ENCODE assay signal across 9 mouse cellular contexts in the genomic region with DNA sequence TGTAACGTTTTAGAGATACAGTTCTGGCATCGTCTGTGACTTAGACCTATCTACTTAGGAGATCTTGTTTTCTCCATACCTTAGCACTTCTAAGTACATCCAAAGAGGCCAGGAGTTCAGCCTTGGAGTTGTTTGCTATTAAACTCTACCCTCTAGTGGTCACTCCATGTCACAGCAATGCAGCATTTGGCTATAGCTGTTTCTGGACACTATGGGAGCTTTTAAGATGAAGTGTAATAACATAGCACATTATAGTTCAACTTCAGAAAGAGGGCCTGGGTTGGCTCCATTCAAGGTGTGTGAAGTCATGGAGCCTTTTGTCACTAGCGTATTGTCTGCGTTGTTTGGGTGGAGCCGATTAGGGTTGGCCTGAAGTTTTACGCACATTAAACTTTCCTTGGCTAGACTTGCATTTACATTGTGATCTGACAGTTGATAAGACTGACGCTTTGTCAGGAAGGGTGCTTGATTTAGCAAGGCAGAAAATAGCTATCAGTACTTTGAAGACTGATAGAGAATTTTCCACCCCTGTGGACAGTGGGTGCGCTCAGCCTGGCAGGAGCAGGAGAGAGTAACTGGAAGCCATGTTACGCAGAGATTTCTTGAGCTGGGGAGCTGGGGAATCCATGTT.
A peak's percentile ranks its signal among the peaks of the same experiment; 100 is the strongest.
DNase-seq lines count a peak whose midpoint lies in the region; ATAC-seq and TF ChIP-seq lines count a peak whose summit lies in the region.
"Had no signal": no experiment of that assay in that cellular context is flagged by ENCODE, and none has a peak within 500 bp of the region (broad histone marks: within the 10 kb centered on the region; RNA-seq: fewer than 3 reads in every experiment).

No protein-coding gene starts in this region.

- H3K79me2 ChIP-seq in C2C12 (ENCODE audit: control insufficient read depth, insufficient read depth), result peaks cover 85% of the 10 kb centered on the region

- TF ChIP-seq POLR2A in cortical plate, adult 2 months (IDR thresholded peaks at IDR 0.05; ENCODE audit: extremely low read depth, insufficient read depth, low read length), result no peak

- H3ac ChIP-seq in C2C12 (ENCODE audit: control insufficient read depth, insufficient read length, low read depth), result no peak overlapping the region

- TF ChIP-seq CTCF in C2C12 (IDR thresholded peaks at IDR 0.05; ENCODE audit: control insufficient read depth, insufficient read depth, insufficient read length), result peak; percentile 45
- peak; percentile 73 for TF ChIP-seq CTCF in cortical plate, adult 2 months (IDR thresholded peaks at IDR 0.05; ENCODE audit: extremely low read depth, insufficient read depth, low read length)

- H3K4me1 ChIP-seq in hindbrain, embryonic 11.5 days (replicated peaks; ENCODE audit: control insufficient read depth, insufficient read depth, low read length), result peaks cover 5% of the 10 kb centered on the region; the same call in 1 of the 2 replicates
- H3K4me1 ChIP-seq in hindbrain, embryonic 10.5 days (replicated peaks), result peaks cover 33% of the 10 kb centered on the region
- peaks cover 9% of the 10 kb centered on the region for H3K4me1 ChIP-seq in cortical plate, adult 2 months (ENCODE audit: control insufficient read depth, insufficient read depth, low read length)
- peaks cover 28% of the 10 kb centered on the region for H3K4me1 ChIP-seq in kidney, embryonic 16.5 days (ENCODE audit: insufficient read depth, low read length)

- no peak overlapping the region for H3K27ac ChIP-seq in hindbrain, embryonic 11.5 days (ENCODE audit: low read depth, low read length)
- H3K27ac ChIP-seq in hindbrain, embryonic 10.5 days, result no peak overlapping the region
- no peak overlapping the region for H3K27ac ChIP-seq in cortical plate, adult 2 months (ENCODE audit: insufficient read depth, low read length)
- H3K27ac ChIP-seq in kidney, embryonic 16.5 days (ENCODE audit: low read length), result no peak overlapping the region
- H3K27ac ChIP-seq: liver, embryonic 13.5 days had no signal

- no peak overlapping the region for H3K4me2 ChIP-seq in hindbrain, embryonic 11.5 days (replicated peaks; ENCODE audit: low read depth, low read length)
- no peak overlapping the region for H3K4me2 ChIP-seq in kidney, embryonic 16.5 days (replicated peaks; ENCODE audit: low read depth, low read length)
- H3K4me2 ChIP-seq: liver, embryonic 13.5 days had no signal

- H3K79me3 ChIP-seq in C2C12 (ENCODE audit: low read depth), result peaks cover 49% of the 10 kb centered on the region

- H3K9ac ChIP-seq in hindbrain, embryonic 11.5 days (ENCODE audit: low read depth, low read length), result no peak overlapping the region
- H3K9ac ChIP-seq in kidney, embryonic 16.5 days (replicated peaks; ENCODE audit: low read length), result no peak overlapping the region
- H3K9ac ChIP-seq: liver, embryonic 13.5 days had no signal

- H3K36me3 ChIP-seq in hindbrain, embryonic 11.5 days (ENCODE audit: control insufficient read depth, insufficient read depth, low read length), result no peaks in the 10 kb centered on the region
- no peaks in the 10 kb centered on the region for H3K36me3 ChIP-seq in hindbrain, embryonic 10.5 days
- H3K36me3 ChIP-seq in C2C12 (ENCODE audit: control insufficient read depth, insufficient read depth), result no peaks in the 10 kb centered on the region
- H3K36me3 ChIP-seq in kidney, embryonic 16.5 days (ENCODE audit: insufficient read depth, low read length), result no peaks in the 10 kb centered on the region
- H3K36me3 ChIP-seq: liver, embryonic 13.5 days had no signal

- H3K27me3 ChIP-seq in hindbrain, embryonic 11.5 days (ENCODE audit: control insufficient read depth, insufficient read depth, low read length), result no peaks in the 10 kb centered on the region
- no peaks in the 10 kb centered on the region for H3K27me3 ChIP-seq in hindbrain, embryonic 10.5 days (ENCODE audit: insufficient read depth, poor library complexity, severe bottlenecking)
- H3K27me3 ChIP-seq in C2C12 (ENCODE audit: control insufficient read depth, insufficient read depth, insufficient read length), result no peaks in the 10 kb centered on the region
- H3K27me3 ChIP-seq in kidney, embryonic 16.5 days (ENCODE audit: insufficient read depth, low read length), result no peaks in the 10 kb centered on the region
- H3K27me3 ChIP-seq: liver, embryonic 13.5 days had no signal

- ATAC-seq in hindbrain, embryonic 11.5 days (ENCODE audit: low FRiP score), result no peak
- ATAC-seq in kidney, embryonic 16.5 days (ENCODE audit: low FRiP score, low TSS enrichment), result peak; percentile 16; the same call in 1 of the 2 replicates
- peak; percentile 86 for ATAC-seq in megakaryocyte progenitor cell, adult 5-6 weeks (replicated peaks; ENCODE audit: poor library complexity)

- no peak overlapping the region for H3K4me3 ChIP-seq in hindbrain, embryonic 11.5 days (ENCODE audit: low read depth, low read length)
- H3K4me3 ChIP-seq in hindbrain, embryonic 10.5 days, result no peak overlapping the region
- H3K4me3 ChIP-seq in C2C12 (ENCODE audit: insufficient read depth, poor library complexity, severe bottlenecking), result no peak overlapping the region
- no peak overlapping the region for H3K4me3 ChIP-seq in cortical plate, adult 2 months (ENCODE audit: insufficient read depth, low read length)
- H3K4me3 ChIP-seq in kidney, embryonic 16.5 days (ENCODE audit: low read length), result no peak overlapping the region
- H3K4me3 ChIP-seq: liver, embryonic 13.5 days had no signal

- DNase-seq in hindbrain, embryonic 11.5 days (ENCODE audit: low spot score), result peak; percentile 71
- no peak for DNase-seq in hindbrain, embryonic 10.5 days (ENCODE audit: low spot score)
- peak; percentile 87 for DNase-seq in NIH3T3 (ENCODE audit: low read depth)
- no peak for DNase-seq in ovary, postnatal 36 days (ENCODE audit: low spot score)
- DNase-seq: liver, embryonic 13.5 days had no signal

- H3K9me3 ChIP-seq in hindbrain, embryonic 11.5 days (ENCODE audit: control insufficient read depth, low read length), result no peaks in the 10 kb centered on the region
- H3K9me3 ChIP-seq in hindbrain, embryonic 10.5 days, result no peaks in the 10 kb centered on the region
- H3K9me3 ChIP-seq in kidney, embryonic 16.5 days (ENCODE audit: low read length), result no peaks in the 10 kb centered on the region
- H3K9me3 ChIP-seq: liver, embryonic 13.5 days had no signal

- 49% methylated on average over 9 of the region's 9 CpGs for WGBS in hindbrain, embryonic 11.5 days
- WGBS in hindbrain, embryonic 10.5 days, result 55% methylated on average over 9 of the region's 9 CpGs
- 51% methylated on average over 9 of the region's 9 CpGs for WGBS in kidney, embryonic 16.5 days

TF ChIP-seq in C2C12, 6 proteins besides CTCF, POLR2A, EP300 and RAD21:
- TF ChIP-seq CEBPB (IDR thresholded peaks at IDR 0.05; ENCODE audit: low read depth), result no peak
- TF ChIP-seq MAX (IDR thresholded peaks at IDR 0.05), result no peak
- no peak for TF ChIP-seq USF1 (IDR thresholded peaks at IDR 0.05; ENCODE audit: low read depth)
- no peak for TF ChIP-seq MYOD1 (IDR thresholded peaks at IDR 0.05; ENCODE audit: control insufficient read depth, insufficient read length, low read depth)
- TF ChIP-seq MYOG (IDR thresholded peaks at IDR 0.05; ENCODE audit: control insufficient read depth, extremely low read depth, insufficient read length), result no peak
- TF ChIP-seq FOSL1 (IDR thresholded peaks at IDR 0.05; ENCODE audit: insufficient read depth, low read length, poor library complexity, severe bottlenecking), result no peak

Comparison
In these comparisons a context has a peak if more than half of its experiments do, and no peak if none do; other contexts are left out.
1. DNase-seq: peak in hindbrain, embryonic 11.5 days (single experiment) and NIH3T3 (single experiment); none in hindbrain, embryonic 10.5 days (single experiment) and ovary, postnatal 36 days (single experiment).